Mouse (Mus musculus): Measurements from ENCODE around the gene Pgm5. TPM values are rescaled to one million over a fixed set of nuclear protein-coding genes. Genes with fewer than 3 reads are reported as not detected.

The Pgm5 gene
- polyA plus RNA-seq, 2 experiments, result 0.08 to 0.28 TPM

- Histone ChIP-seq H3K36me3 (replicated peaks; ENCODE audit: control insufficient read depth, insufficient read depth, low read depth) (no peaks in the 10 kb centered on the region), H3K9me3 (ENCODE audit: control insufficient read depth, low read length) (no peaks in the 10 kb centered on the region), H3K4me3 (ENCODE audit: insufficient read depth in 1 of 2, low read depth in 2 of 2, low read length in 2 of 2) (no peak overlapping the region), H3K4me1 (replicated peaks; ENCODE audit: control insufficient read depth in 2 of 2, insufficient read depth in 2 of 2, low read length in 1 of 2) (no peaks in the 10 kb centered on the region), H3K27me3 (ENCODE audit: control insufficient read depth, insufficient read depth, low read length) (no peaks in the 10 kb centered on the region), H3K9ac (replicated peaks) (no peak overlapping the region), H3K4me2 (ENCODE audit: low read depth) (no peak overlapping the region), H3K27ac (no peak overlapping the region)
- 64% methylated on average over 4 of the region's 4 CpGs for WGBS (ENCODE audit: insufficient replicate concordance)
- TF ChIP-seq CTCF (IDR thresholded peaks at IDR 0.05; ENCODE audit: low read depth), result no peak
- no peak for TF ChIP-seq EP300 (IDR thresholded peaks at IDR 0.05; ENCODE audit: low read depth)
- ATAC-seq (ENCODE audit: insufficient read depth) (no peak), DNase-seq (ENCODE audit: low read depth in 3 of 3, low spot score in 3 of 3) (no peak)
Measured at GRCm38 (mm10) chr19:24770345-24770744, 91.3 kb downstream of the Pgm5 start.

GRCm38 (mm10) chr19:24767401-24767800, 94.3 kb downstream of the Pgm5 start:
- no peak overlapping the region for H3K4me2 ChIP-seq (ENCODE audit: low read depth)
- no peaks in the 10 kb centered on the region for H3K27me3 ChIP-seq (ENCODE audit: control insufficient read depth, insufficient read depth, low read length)
- H3K27ac ChIP-seq, result no peak overlapping the region
- H3K4me3 ChIP-seq (ENCODE audit: insufficient read depth in 1 of 2, low read depth in 2 of 2, low read length in 2 of 2), result no peak overlapping the region
- no peaks in the 10 kb centered on the region for H3K4me1 ChIP-seq (replicated peaks; ENCODE audit: control insufficient read depth in 2 of 2, insufficient read depth in 2 of 2, low read length in 1 of 2)
- TF ChIP-seq EP300 (IDR thresholded peaks at IDR 0.05; ENCODE audit: low read depth) (no peak), CTCF (IDR thresholded peaks at IDR 0.05; ENCODE audit: low read depth) (no peak)
- H3K36me3 ChIP-seq (replicated peaks; ENCODE audit: control insufficient read depth, insufficient read depth, low read depth), result no peaks in the 10 kb centered on the region
- ATAC-seq (ENCODE audit: insufficient read depth) (no peak), DNase-seq (ENCODE audit: low read depth in 3 of 3, low spot score in 3 of 3) (no peak)
- H3K9ac ChIP-seq (replicated peaks), result no peak overlapping the region
- no peaks in the 10 kb centered on the region for H3K9me3 ChIP-seq (ENCODE audit: control insufficient read depth, low read length)
- 51% methylated on average over 6 of the region's 6 CpGs for WGBS (ENCODE audit: insufficient replicate concordance)

- Histone ChIP-seq H3K4me1 (replicated peaks; ENCODE audit: control insufficient read depth in 2 of 2, insufficient read depth in 2 of 2, low read length in 1 of 2) (no peaks in the 10 kb centered on the region), H3K36me3 (replicated peaks; ENCODE audit: control insufficient read depth, insufficient read depth, low read depth) (no peaks in the 10 kb centered on the region), H3K27ac (no peak overlapping the region), H3K27me3 (ENCODE audit: control insufficient read depth, insufficient read depth, low read length) (no peaks in the 10 kb centered on the region; the same call in 1 of the 2 replicates), H3K9me3 (ENCODE audit: control insufficient read depth, low read length) (no peaks in the 10 kb centered on the region), H3K9ac (replicated peaks) (no peak overlapping the region), H3K4me3 (ENCODE audit: insufficient read depth in 1 of 2, low read depth in 2 of 2, low read length in 2 of 2) (no peak overlapping the region), H3K4me2 (ENCODE audit: low read depth) (no peak overlapping the region)
- WGBS (ENCODE audit: insufficient replicate concordance), result 58% methylated on average over 12 of the region's 12 CpGs
- no peak for TF ChIP-seq EP300 (IDR thresholded peaks at IDR 0.05; ENCODE audit: low read depth)
- TF ChIP-seq CTCF (IDR thresholded peaks at IDR 0.05; ENCODE audit: low read depth), result no peak
- no peak for DNase-seq (ENCODE audit: low read depth in 3 of 3, low spot score in 3 of 3)
- ATAC-seq (ENCODE audit: insufficient read depth), result no peak
Measured at GRCm38 (mm10) chr19:24762473-24763149, 99.0 kb downstream of the Pgm5 start.

- DNase-seq (ENCODE audit: low read depth in 3 of 3, low spot score in 3 of 3) (no peak), ATAC-seq (ENCODE audit: insufficient read depth) (no peak)
- H3K27me3 ChIP-seq (ENCODE audit: control insufficient read depth, insufficient read depth, low read length), result no peaks in the 10 kb centered on the region; the same call in 1 of the 2 replicates
- no peak overlapping the region for H3K4me2 ChIP-seq (ENCODE audit: low read depth)
- H3K36me3 ChIP-seq (replicated peaks; ENCODE audit: control insufficient read depth, insufficient read depth, low read depth), result no peaks in the 10 kb centered on the region
- H3K9ac ChIP-seq (replicated peaks), result no peak overlapping the region
- 44% methylated on average over 4 of the region's 4 CpGs for WGBS (ENCODE audit: insufficient replicate concordance)
- no peaks in the 10 kb centered on the region for H3K9me3 ChIP-seq (ENCODE audit: control insufficient read depth, low read length)
- H3K4me3 ChIP-seq (ENCODE audit: insufficient read depth in 1 of 2, low read depth in 2 of 2, low read length in 2 of 2), result no peak overlapping the region
- no peaks in the 10 kb centered on the region for H3K4me1 ChIP-seq (replicated peaks; ENCODE audit: control insufficient read depth in 2 of 2, insufficient read depth in 2 of 2, low read length in 1 of 2)
- no peak overlapping the region for H3K27ac ChIP-seq
- TF ChIP-seq CTCF (IDR thresholded peaks at IDR 0.05; ENCODE audit: low read depth) (no peak), EP300 (IDR thresholded peaks at IDR 0.05; ENCODE audit: low read depth) (no peak)
Measured at GRCm38 (mm10) chr19:24756627-24757026, 105.0 kb downstream of the Pgm5 start.

- H3K36me3 ChIP-seq (replicated peaks; ENCODE audit: control insufficient read depth, insufficient read depth, low read depth), result no peaks in the 10 kb centered on the region
- WGBS (ENCODE audit: insufficient replicate concordance), result 58% methylated on average over 3 of the region's 3 CpGs
- H3K9ac ChIP-seq (replicated peaks), result no peak overlapping the region
- no peaks in the 10 kb centered on the region for H3K4me1 ChIP-seq (replicated peaks; ENCODE audit: control insufficient read depth in 2 of 2, insufficient read depth in 2 of 2, low read length in 1 of 2)
- TF ChIP-seq EP300 (IDR thresholded peaks at IDR 0.05; ENCODE audit: low read depth) (no peak), CTCF (IDR thresholded peaks at IDR 0.05; ENCODE audit: low read depth) (no peak)
- no peaks in the 10 kb centered on the region; the same call in 1 of the 2 replicates for H3K27me3 ChIP-seq (ENCODE audit: control insufficient read depth, insufficient read depth, low read length)
- DNase-seq (ENCODE audit: low read depth in 3 of 3, low spot score in 3 of 3) (no peak), ATAC-seq (ENCODE audit: insufficient read depth) (no peak)
- no peak overlapping the region for H3K4me3 ChIP-seq (ENCODE audit: insufficient read depth in 1 of 2, low read depth in 2 of 2, low read length in 2 of 2)
- no peak overlapping the region for H3K4me2 ChIP-seq (ENCODE audit: low read depth)
- H3K27ac ChIP-seq, result no peak overlapping the region
- H3K9me3 ChIP-seq (ENCODE audit: control insufficient read depth, low read length), result no peaks in the 10 kb centered on the region
Measured at GRCm38 (mm10) chr19:24754440-24754785, 107.2 kb downstream of the Pgm5 start.
